Mouse (Mus musculus): ENCODE results near the gene Hapln3.

Hapln3 gene

DNA sequence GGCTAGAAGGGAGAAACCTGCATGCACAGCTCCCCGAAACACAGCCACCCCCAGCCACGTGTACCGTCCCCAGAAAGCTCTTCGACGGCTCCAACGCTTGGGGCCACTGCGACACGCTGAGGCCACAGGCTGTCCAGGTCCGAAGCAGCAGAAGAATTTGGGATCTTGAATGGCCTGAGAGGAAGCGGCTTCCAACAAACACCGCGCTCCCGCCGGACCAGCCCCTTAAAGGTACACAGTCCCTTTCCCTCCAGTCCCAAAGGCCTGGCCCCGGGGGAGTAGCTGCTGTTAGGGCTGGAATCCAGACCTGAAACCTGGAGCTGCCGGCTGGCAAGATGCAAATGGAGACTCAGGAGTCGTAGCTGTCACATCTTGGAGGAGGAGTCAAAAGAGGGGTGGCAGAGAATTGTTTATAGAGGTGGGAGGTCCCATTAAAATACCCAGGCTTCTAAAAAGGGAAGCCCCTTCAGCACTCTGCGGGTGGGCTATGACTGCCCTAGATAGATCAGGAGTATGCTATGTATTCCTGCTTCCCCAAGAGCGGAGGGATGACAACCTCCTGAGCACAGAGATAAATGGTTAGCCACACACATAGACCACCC lies at the start of gene Hapln3:
TSS of gene Hapln3 (minus strand) at position 176 of the 602 bp plus-strand sequence.
- no peak for DNase-seq (ENCODE audit: low spot score)

DNA sequence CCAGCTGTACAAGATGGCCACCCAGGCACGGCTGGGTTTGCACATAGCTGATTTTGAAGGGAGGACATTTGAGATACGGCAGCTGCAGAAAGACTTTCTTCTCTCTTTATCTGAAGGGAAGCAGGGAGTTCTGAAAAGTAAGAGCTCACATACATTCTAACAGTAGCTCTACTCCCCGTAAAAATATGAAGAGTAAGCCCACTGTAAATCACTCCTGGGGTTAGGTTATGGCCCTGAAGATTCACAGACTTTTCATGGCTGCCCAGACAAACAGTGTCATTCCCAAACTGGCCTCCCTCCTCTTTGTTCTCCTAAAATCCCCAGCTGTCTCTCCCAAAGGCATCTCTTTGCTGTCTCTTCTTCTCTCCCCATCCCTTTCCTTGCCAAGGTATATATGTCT lies 43.0 kb upstream of the Hapln3 start:
- no peak for DNase-seq (ENCODE audit: low spot score)

DNA sequence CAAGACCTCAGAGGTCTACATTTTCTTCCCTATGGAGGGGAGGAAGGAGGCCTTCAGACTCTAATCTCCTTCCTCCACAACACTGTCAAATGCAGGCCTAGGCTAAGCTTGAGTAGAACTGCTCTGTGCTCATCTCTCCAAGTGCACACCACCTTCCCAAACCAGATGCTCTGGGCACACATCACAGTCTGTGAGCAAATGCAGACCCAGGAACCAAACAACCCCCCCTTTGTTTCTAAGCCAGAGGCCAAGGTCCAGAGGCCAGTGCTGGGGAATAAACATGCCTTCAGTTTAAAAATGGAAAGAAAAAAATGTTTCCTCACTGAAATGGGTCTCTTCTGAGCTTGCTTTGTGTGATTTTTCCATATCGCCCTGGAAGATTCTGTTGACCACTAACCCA lies 41.0 kb upstream of the Hapln3 start:
- no peak for DNase-seq (ENCODE audit: low spot score)

DNA sequence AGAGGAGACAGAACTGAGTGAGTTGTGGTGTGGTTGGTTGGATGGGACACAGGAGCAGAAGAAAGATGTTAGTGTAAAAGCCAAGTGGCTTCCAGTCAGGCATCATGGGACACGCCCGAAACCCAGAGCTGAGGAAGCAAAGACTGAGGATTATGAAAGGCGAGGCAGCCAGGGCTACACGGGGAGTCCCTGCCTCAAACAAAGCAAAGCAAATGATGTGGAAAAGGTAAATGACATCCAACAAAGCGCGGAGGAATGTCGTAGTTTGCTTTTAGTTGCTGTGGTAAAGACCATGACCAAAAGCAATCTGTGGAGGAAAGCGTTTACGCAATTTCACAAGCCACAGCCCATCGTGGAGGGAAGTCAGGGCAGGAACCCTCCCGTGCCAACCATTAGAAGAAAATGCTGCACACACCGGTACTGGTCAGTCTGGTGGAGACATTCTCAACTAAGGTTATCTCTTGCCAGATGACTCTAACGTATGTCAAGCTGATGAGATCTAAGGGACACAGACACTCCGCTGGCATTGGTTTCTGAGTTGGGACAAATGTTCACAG lies 36.3 kb upstream of the Hapln3 start:
- DNase-seq (ENCODE audit: low spot score), result no peak

DNA sequence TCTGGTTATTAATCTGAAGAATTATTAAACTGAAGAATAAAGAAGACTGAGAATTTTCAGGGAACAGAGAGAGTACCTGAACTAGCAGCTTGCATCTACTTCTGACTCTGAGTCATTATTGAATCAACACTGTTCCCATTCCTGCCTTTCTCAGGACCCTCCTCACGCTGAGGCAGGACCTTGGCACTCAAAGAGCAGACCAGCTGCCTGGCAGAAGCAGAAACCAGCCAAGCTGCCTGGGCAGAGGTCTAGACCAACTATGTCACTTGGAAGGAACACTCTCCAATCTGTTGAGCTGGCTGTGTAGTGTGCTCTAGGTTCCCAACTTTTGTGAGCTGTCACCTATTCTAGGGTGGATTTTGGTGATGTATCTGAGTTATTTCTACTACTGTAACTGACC lies 28.6 kb upstream of the Hapln3 start:
- no peak for DNase-seq (ENCODE audit: low spot score)

DNA sequence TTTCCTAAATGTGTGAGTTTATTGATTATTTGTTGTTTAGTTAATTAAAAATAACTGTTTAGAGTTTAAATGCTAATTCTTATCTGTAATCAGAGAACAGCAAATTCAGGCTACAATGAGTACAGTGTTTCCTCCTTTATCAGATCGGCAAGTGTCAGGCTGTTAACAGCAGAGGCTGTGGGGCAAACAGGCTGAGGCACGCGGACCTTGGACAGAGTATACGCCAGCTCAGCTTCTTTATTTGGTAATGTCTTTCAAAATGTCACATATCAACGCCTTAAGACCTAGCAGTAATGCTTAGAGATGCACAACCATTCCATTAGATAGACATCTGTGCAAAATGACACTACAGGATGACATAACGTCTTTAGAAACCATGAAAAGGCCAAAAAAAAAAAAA lies 18.7 kb upstream of the Hapln3 start:
- DNase-seq (ENCODE audit: low spot score), result no peak

DNA sequence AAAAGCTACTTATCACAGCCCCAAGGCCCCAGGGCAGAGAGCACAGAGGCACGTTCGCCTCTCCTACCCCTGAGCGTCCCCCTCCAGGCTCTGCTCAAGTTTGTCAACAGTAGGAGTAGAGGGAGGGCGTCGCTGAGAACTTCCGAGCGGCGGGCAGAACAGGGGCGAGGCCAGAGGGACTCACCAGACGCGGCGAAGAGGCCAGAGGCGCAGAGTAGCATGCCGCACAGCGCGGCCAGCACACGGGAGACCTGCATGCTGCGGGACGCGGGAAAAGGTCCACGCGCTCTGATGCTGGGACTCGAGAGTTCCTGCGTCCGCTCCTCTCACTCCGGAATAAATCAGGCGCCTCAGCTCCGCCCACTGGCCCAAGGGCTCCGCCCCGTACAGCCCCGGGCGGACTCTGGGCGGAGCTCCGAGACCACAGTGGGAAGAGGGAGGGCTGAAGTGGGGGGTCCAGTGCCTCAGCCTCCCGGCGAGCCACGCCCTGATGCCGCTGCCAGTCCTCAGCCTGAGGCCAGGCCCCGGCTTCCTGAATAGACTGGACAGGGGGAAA lies 18.0 kb upstream of the Hapln3 start, which contains the start of gene Mfge8:
TSS of gene Mfge8 (minus strand) at position 350 of the 556 bp plus-strand sequence.
- peak; percentile 50 for DNase-seq (ENCODE audit: low spot score)

DNA sequence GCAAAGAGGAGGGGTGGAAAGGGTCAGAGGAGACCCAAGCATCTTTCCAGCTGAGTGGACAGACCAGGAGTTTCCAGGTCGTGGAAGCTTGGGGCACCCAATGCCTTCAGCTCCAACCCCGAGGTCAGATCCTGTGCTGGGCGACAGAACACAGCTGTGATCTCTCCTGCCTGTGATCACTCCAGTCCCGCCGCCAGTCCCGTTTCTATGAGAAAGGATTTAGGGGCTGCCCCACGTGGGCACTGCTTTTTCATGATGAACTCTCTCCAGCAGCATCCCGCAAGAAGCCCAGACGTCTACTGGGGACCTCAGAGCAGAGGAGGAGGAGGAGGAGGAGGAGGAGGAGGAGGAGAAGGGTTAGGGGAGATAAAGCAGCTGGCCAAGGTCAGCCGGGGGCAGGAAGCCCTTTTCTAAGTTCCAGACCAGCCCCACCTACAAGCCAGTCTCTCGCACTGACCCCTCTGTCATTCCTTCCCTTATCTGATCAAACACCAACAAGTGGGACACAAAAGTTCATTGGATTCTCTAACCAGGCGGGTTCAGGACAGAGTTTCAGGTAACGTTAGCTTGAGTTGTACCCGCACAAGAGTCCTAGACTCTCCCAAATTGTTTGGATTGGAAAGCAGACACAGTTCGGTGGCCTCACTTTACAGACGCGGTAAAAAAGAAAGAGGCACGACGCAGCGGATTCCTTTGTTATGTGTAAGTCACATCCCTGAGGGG lies 17.3 kb upstream of the Hapln3 start:
- DNase-seq (ENCODE audit: low spot score), result no peak

DNA sequence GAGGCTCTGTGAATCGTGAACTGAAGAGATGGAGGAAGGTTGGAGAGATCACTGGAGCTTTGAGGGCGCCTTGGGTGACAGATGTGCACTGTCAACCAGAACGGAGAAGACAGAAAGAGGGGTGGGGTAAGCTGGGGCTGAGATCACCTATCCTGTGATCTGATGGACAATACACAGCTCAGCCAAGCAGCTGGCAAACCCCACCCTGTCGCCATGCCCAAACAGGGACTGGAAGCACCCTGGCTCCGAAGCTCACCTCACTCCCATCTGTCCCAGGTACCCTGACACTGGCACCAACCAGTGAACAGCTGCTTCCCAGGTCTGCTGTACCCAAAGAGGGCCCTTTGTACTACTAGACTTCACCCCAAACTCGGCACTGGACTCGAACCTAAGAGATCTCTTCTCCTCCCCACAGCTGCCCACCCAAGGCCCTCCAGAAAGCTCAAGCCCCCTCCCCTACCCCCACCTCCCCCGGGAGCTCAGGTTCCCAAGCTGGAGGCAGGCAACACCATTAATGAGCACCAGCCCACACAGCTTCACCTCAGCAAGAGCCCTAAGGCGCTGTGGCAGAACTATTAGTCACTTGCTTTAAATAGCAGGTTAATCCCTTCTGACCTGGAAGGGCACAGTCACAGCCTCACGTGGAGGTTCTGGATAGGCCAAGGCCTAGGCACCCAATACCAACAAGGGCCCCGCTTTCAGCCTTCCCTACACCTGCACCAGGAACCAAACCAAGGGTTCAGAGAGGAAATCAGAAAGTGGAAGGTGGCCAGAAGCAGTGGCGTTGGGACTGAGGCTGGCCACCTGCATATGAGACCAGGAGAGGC lies 16.4 kb upstream of the Hapln3 start:
- DNase-seq (ENCODE audit: low spot score), result no peak

DNA sequence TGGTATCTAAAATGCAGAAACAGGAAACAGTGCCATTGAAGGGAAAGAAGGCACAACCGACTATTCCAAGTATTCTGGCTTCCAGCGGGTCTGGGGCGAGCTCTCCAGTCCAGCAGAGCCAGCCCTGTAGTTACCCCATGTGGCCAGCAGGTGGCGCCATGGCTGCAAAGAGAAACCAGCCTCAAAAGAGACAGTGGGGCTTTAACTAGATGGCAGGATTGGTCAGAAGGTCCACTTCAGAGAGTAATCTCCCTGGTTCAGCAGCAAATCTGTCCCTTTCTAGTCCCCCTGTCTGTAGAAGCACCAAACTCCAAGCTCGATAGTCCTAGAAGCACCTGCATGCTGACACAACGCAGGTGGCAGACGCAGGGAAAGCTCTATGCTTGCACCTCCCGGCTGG lies 10.1 kb upstream of the Hapln3 start:
- DNase-seq (ENCODE audit: low spot score), result peak; percentile 49

DNA sequence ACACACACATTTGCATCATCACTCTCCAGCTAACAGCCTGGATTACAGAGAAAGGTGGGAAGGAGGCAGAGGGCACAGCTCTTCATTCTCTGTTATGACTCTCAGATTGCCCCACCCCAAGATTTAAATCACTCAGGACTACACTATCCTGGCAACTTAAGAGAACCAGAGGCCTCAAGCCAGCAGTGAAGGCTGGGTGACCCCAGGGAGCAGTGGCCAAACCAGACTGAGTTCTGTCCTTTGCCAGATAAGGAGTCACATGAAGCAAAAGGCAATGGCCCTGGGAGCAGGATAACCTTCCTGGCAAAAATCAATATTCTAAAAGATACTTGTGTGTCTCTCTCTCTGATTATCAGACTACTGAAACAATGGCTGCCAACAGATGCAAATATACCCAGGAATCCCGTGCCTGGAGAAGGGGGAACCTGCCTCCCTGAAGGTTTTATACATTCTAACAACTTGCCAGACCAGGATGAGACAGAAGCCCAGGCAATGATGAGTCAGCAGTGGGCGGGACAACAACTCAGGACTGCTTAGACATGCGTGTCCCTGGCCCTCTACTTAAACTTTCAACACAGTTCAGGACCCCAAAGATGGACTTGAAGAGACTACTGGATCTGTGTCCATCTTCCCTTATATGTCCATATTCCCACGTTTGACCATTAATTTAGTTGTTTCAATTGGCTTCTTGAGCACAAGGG lies 9.2 kb upstream of the Hapln3 start:
- no peak for DNase-seq (ENCODE audit: low spot score)

DNA sequence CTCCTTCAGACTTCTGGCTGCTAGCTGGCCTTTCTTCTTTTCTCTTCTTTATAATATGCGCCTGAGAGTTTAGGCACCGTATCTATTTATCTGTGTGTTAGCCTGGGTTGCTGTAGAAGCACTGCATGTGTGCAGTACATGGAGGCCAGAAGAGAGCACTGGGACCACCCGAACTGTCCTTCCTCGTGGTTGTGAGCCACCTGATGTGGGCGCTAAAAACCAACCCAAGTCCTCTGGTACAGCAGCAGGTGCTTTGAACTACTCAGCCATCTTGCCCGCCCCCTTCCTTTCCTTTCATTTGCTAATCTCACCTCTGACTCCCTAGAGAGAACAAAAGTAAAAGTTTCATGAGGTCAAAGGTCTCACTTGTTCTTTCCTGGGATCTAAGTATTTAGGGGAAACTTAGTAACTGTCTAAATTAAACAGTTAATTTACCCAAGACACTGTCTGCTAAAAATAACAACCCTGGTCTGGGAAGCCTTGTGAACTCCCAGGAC lies 8.6 kb upstream of the Hapln3 start:
- no peak for DNase-seq (ENCODE audit: low spot score)

DNA sequence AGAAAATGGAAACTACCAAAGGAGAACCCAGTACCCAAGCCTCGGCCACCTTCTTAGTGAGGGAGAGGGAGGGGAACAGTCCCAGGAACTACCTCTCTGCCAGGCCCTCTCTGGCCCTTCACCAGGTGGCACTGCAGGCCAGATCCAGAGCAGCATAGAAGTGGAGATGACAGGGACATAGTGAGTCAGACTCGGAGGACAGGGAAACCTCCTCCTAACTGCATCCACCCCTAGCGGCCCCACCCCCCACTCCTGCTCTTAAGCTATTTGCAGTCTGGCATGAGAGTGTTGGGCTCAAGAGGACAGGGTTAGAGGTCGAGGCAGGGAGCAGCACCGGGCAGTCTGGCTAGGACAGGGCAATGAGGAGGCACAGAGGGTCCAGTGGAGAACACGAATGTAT lies 2.6 kb upstream of the Hapln3 start:
- no peak for DNase-seq (ENCODE audit: low spot score)

DNA sequence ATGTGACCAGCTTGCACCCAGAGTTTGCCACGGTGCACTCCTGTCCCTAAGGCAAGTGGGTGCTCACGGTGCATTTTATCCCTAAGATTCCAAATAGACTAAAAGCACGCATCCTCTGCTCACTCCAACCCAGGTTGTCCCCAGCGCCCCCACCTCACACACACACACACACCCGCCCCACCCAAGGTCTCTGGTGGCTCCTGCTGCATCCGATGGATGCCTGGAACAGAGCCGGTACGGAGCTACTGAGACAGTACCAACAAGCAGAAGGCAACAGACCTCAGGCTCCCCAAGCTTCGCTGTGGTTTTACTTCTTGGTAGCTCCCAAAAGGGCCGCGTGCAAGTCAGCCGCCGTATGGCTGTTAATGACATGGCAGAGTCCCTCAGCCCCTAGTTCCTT lies 433 bp downstream of the Hapln3 start:
- no peak for DNase-seq (ENCODE audit: low spot score)

DNA sequence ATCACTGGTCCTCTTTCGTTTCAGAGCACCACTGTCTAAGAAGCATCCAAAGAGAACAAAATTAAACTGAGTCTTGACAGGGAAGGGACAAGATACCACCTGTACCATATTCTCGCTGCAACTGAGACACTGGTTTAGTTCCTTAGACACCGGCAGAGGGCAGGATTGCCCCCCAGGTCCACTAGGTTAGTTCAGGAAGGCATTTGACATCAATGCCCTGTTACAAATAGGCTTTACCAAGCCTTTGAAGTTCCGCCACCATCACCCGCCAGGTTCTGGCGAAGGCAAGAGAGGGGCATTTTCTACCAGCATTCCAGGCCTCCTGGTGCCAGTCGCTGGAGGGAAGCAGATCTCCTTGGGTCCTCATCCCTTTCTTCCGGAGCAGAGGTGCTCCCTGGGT lies 935 bp downstream of the Hapln3 start:
- no peak for DNase-seq (ENCODE audit: low spot score)

DNA sequence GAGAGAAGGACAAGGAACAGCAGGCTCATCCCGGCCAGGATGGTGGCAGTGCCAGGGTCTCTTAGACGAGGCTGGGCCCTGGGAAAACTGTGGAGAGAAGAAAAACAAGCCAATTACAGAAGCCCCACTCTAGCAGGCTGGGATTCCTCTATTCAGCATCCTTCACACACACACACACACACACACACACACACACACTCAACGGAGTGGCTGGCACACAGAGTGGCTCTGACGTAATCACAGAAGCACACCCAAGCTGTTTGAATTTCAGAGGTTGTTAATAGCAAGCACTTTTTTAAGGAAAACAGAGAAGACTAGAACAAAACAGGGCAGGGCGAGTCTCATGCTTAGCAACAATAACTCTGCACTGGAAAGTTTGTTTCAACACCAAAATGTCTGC lies 7.4 kb downstream of the Hapln3 start:
- DNase-seq (ENCODE audit: low spot score), result no peak

DNA sequence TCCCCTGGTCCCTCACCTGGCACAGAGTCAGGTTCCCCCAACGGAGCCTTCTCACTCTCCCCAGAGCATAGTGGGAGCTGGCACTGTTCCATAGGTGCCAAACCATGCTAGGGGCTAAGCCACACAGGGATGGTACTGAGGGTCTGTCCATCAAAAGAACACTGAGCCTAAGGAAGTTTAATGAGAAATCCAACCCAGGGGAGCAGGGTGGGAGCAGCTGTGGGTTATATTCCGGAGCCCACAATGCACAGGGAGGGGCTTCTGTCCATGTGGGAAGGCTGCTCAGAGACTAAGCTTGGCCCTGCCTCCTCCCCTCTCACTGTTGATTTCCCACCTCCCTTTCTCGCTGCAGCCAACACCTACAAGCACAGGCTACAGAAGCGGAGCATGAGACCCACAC lies 17.0 kb downstream of the Hapln3 start:
- no peak for DNase-seq (ENCODE audit: low spot score)

DNA sequence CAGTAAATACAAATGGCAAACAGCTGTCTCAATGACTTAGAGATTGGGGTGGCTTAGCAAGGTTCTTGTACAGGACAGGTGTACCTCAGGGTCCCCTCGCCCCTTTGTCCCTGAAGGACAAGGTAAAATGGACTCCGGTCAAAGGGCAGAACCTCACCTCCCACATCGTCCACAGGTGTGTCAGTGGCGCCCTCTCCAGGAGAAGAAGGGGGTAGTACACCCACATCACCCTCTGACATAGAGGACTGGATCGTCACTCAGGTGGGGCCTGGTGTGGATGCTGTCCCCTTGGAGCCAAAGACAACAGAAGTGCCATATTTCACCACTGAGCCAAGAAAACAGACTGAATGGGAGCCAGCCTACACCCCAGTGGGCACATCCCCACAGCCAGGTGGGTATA lies 34.3 kb downstream of the Hapln3 start:
- DNase-seq (ENCODE audit: low spot score), result no peak

DNA sequence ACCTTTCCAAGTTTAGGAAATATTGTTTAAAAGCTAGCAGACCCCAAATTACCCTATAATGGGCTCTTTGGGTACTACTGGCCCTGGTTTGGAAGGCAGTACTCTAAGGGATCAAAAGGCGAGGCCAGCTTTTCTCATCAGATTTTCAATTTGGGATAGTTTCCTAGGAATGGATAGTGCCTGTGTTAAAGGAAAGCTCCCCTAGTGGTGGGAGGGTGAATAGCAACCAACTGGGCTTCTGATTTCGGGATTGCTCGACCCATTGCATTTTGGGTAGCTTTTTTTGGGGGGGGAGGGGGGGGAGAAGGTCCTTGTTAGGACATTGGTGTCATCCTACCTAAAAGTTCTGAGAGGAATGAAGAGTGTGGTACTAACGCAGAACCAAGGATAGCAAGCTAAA lies 41.7 kb downstream of the Hapln3 start:
- DNase-seq (ENCODE audit: low spot score), result no peak

DNA sequence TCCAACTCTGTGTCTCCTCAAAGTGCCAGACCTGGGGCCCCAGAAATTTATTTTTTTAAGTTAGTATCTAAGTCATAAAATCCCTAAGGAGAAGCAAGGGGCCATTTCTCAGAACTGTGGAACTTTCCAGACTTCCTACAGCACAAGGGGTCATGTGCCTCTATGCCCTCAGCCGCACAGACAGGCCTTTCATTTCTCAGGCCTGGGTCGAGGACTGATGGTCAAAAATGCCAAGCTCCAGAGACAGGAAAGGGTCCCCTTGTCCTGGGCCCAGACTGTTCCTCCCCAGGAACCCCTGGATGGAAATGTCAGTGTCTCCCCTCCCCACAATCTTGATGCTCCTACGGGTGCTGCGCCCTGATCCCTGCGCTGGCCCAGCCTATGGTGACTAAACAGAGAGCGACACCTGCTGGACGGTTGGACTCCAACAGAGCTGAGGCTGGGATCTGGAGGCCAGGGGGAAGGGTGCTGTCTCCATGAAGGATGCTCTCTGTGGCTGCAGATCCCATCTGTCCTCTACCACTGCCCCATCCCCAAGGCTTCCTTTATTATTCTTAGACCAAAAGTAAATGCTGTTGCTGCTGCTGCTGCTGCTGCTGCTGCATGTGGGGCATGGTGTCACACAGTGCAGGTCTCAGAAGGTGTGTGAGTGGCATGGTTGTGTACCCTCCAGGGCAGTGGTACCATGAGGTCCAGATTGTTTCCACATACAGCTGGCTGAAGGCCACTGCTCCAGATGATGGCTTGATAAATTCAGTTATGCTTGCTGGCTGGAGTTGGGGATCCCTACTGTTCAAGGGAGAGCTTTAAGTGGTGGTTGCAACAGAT lies 50.0 kb downstream of the Hapln3 start:
- DNase-seq (ENCODE audit: low spot score), result peak; percentile 5

DNA sequence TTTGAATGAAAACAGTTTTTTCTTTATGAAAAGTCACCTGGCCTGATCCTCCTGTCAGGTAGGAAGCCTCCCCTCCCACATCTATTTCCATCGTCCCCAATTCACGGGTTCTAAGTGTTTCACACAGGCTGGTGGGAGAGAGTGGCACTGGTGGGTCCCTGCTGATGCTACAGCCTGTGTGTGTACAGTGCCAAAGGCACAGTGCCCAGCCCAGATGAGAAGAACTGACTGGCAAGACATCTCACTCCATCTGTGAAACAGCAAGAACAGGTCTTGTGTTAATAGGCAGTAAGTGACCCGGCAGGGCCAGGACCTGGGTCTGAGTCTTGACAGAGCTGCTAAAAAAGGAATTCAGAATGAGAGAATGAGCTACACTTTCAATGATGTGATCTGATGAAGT lies 51.6 kb downstream of the Hapln3 start:
- no peak for DNase-seq (ENCODE audit: low spot score)
